Mouse (Mus musculus) limb, embryonic 12.5 days (tissue): Measurements from ENCODE around the gene Katnbl1. TPM values are rescaled to one million over a fixed set of nuclear protein-coding genes. Genes with fewer than 3 reads are reported as not detected.
A peak's percentile ranks its signal among the peaks of the same experiment; 100 is the strongest.

Experiments used
- ATAC-seq: fragments of 200-750 bp; cut with Nextera tagmentation; 2 replicates; pipeline ENCODE4 v1.8.0; 2017; ENCODE audit warnings: low read depth, moderate TSS enrichment; ENCODE audit not compliant: insufficient number of reproducible peaks, insufficient read depth, low FRiP score, low TSS enrichment
- H3K27ac ChIP-seq: fragments of 300-500 bp; sonication (generic); 2 replicates; pipeline ENCODE4 v1.5.1; 2016; ENCODE audit warnings: mild to moderate bottlenecking, moderate library complexity
- H3K27me3 ChIP-seq: fragments of 300-500 bp; sonication (generic); 2 replicates; pipeline ENCODE4 v1.6.1; 2016; ENCODE audit warnings: mild to moderate bottlenecking, moderate library complexity
- H3K36me3 ChIP-seq: fragments of 300-500 bp; sonication (generic); 2 replicates; pipeline ENCODE4 v1.6.1; 2016; ENCODE audit warnings: mild to moderate bottlenecking, moderate library complexity
- H3K4me1 ChIP-seq: fragments of 300-500 bp; sonication (generic); replicated peaks from 2 replicates; pipeline ENCODE4 v1.6.1; 2016
- H3K4me2 ChIP-seq: fragments of 300-500 bp; sonication (generic); 2 replicates; pipeline ENCODE4 v1.6.1; 2016; ENCODE audit warnings: mild to moderate bottlenecking, moderate library complexity
- H3K4me3 ChIP-seq: fragments of 300-500 bp; sonication (generic); replicated peaks from 2 replicates; pipeline ENCODE4 v1.5.1; 2016; ENCODE audit warnings: mild to moderate bottlenecking
- H3K9ac ChIP-seq: fragments of 300-500 bp; sonication (generic); replicated peaks from 2 replicates; pipeline ENCODE4 v1.6.1; 2016; ENCODE audit warnings: mild to moderate bottlenecking, moderate library complexity
- H3K9me3 ChIP-seq: fragments of 300-500 bp; sonication (generic); 2 replicates; pipeline ENCODE4 v1.6.1; 2016; ENCODE audit warnings: mild to moderate bottlenecking, moderate library complexity
- WGBS: fragments of 180-500 bp; shearing (Covaris S2); methylation state at CpG from one replicate; pipeline ENCODE4 v1.1.7; 2016; 5-methylcytosine and 5-hydroxymethylcytosine counted together
- polyA plus RNA-seq: library from polyadenylated mRNA; unstranded; fragments of >200 nt; fragmentation: Nextera tagmentation; extraction: Ambion mirVana; gene quantifications from 2 replicates; pipeline ENCODE4 v1.2.1, GENCODE M21; 2016

Gene Katnbl1
- polyA plus RNA-seq = 50.8 and 55.8 TPM in 2 replicates

DNA sequence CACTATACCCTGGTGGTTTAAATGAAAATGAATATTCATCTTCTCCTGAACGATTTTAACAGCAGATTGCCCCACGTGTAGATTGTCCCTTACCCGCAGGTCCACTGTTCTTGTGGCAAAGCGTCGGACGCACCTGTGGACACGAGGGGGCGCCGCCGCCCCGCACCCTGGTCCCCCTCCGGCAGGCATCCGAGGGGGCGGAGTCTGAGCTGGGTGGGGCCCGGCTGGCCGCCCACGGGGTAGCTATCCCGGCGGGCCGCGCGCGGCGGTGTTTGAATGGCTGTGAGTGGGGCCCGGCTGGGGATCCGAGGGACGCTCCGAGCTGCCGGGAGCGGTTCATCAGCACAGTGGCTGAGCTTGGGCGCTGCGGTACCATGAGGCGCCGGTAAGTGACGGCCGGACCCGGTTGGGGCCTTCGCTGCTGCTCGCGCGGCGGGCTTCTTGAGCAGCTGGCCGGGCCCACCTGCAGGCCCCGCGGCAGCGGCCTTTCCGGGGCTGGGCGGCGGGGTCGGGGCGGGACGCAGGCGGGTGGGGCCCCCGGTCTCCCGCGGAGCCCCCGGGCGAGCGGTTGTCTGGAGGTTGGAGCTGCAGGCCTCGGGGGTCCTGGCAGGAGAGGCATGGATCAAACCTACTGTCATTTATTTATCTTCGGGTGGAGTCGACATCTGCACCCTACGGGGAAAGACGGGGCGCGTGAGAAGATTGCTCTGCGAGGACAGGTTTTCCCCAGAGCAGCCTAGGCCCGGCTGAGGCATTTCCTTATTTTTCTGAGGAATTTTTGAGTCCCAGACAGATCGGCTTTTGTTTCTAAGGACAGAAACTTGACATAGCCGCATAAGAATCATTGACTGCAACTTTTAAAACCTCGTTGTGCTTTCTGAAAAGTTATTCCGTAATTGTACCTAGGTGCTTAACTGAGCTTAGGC lies at the start of gene Katnbl1:
TSS of gene Katnbl1 (plus strand) at position 239 of the 926 bp plus-strand sequence.
- Histone ChIP-seq H3K27me3 (0 out of 2 replicates have a peak, but pooled peaks cover 3% of the 10 kb centered on the region), H3K9ac (peak within 1 kb of the TSS; percentile 88), H3K4me3 (peak within 1 kb of the TSS; percentile 92), H3K4me2 (peak within 1 kb of the TSS; percentile 66), H3K36me3 (no peaks in the 10 kb centered on the region; the same call in 1 of the 2 replicates), H3K9me3 (no peaks in the 10 kb centered on the region), H3K27ac (peak within 1 kb of the TSS; percentile 92), H3K4me1 (peaks cover 11% of the 10 kb centered on the region)
- under 1% methylated on average over 72 of the region's 72 CpGs for WGBS
- peak; percentile 98 for ATAC-seq

DNA sequence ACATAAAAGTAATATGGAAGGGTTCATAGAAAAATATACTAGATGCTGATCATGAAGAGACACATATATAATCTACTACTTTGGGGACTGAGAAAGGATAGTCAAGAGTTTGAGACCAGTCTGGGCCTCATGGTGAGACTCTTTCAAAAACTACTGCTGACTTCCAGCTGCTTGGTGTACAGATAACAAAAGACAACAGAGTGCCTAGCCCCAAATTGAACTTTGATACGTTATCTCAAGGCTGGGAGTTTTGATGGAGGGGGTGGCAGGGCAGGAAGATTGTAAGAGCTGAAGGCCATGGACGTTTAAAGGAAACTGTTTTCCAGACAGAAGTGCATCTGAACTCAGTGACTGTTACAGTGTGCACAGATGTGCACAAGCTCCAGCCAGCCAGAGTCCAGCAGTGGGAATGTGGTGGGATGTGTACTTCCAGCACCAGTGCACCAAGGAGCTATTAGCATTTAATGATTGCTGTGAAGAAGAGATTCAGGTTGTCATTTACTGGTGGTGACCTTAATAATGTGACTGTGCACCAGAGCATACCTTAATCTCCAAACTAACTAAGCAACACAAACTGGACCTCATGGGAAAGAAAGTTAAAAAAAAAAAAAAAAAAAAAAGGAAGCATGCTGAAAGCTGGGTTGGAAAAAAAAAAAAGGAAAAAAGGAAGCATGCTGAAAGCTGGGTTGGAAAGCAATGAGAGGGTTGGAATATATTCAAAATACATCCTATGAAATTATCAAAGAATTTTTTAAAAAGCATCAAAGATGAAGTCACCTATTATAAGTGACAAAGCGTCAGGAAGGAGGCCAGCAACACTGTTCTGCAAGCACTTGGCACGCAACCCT lies 46.7 kb upstream of the Katnbl1 start:
- no peaks in the 10 kb centered on the region for H3K9me3 ChIP-seq
- no peak overlapping the region for H3K9ac ChIP-seq
- peaks cover 19% of the 10 kb centered on the region for H3K36me3 ChIP-seq
- no peak overlapping the region for H3K27ac ChIP-seq
- no peak overlapping the region for H3K4me3 ChIP-seq
- WGBS = 71% methylated on average over 4 of the region's 4 CpGs
- ATAC-seq = no peak
- H3K27me3 ChIP-seq = no peaks in the 10 kb centered on the region
- H3K4me1 ChIP-seq = no peaks in the 10 kb centered on the region
- no peak overlapping the region for H3K4me2 ChIP-seq

DNA sequence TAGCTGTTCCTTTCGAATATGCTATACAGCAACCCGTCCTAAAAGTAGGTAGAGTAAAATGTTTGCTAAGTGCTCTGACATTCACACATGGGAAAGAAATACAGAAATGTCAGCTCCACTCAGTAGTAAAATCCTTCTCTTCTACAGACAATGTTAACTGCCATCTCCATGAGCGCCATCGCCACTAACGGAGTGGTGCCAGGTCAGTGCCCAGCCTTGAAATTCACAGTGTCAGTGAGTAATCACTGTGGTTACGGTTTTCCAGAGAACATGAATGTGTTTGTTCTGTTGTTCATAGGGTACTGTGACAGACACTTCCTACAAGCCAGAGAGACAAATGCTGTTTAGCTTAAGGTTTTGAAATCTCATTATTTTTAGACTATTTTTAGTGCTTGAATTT lies 41.8 kb upstream of the Katnbl1 start:
- Histone ChIP-seq H3K27me3 (no peaks in the 10 kb centered on the region), H3K9ac (no peak overlapping the region), H3K36me3 (peaks cover 34% of the 10 kb centered on the region), H3K9me3 (no peaks in the 10 kb centered on the region), H3K4me2 (no peak overlapping the region), H3K27ac (no peak overlapping the region), H3K4me1 (no peaks in the 10 kb centered on the region), H3K4me3 (no peak overlapping the region)
- WGBS = 92% methylated on average over 6 of the region's 6 CpGs
- no peak for ATAC-seq

DNA sequence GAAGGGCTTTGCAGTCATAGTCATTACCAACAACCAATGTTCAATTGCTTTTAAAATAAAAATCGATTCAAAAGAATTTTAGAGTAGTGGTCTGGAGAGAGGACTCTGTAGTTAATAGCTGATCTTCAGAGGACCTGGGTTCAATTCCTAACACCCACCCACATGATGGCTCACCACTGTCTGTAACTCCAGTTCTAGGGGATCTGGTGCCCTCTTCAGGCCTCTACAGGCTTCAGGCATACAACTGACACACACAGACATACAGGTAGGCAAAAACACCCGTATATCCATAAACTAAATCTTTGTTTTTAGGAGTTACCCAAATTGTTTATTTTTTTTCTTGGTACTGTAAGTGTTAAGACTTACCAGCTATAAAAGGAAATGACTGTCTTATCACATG lies 39.3 kb upstream of the Katnbl1 start:
- whole genome bisulfite sequencing = 80% methylated on average over 2 of the region's 2 CpGs
- ATAC-seq = no peak
- H3K27ac ChIP-seq = no peak overlapping the region

DNA sequence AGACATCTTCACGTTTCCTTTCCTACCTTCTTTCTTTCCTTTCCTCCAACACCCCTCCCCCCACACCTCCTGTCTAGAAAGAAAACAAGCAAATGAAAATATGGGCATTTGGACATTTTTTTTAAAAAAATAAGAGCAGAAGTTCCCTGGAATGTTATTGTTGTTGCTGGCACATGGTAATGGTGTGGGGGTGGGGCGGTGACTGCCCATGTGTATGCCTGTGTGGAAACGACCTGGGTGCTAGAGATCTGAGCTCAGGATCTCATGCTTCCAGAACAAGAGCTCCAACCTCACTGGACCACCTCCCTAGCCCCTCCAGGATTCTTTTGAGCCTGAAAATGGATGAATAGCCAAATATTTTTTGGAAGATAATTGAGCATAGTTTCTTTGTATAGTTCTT lies 37.9 kb upstream of the Katnbl1 start:
- H3K36me3 ChIP-seq = peaks cover 30% of the 10 kb centered on the region
- no peaks in the 10 kb centered on the region for H3K9me3 ChIP-seq
- 66% methylated on average over 3 of the region's 3 CpGs for WGBS
- no peak overlapping the region for H3K9ac ChIP-seq
- H3K27me3 ChIP-seq = no peaks in the 10 kb centered on the region
- H3K4me3 ChIP-seq = no peak overlapping the region
- no peak overlapping the region for H3K4me2 ChIP-seq
- no peak for ATAC-seq
- no peak overlapping the region for H3K27ac ChIP-seq
- H3K4me1 ChIP-seq = no peaks in the 10 kb centered on the region

More for the DNA sequence above, 39.3 kb upstream of the Katnbl1 start:
- Histone ChIP-seq H3K4me3 (no peak overlapping the region), H3K9me3 (no peaks in the 10 kb centered on the region), H3K27me3 (no peaks in the 10 kb centered on the region), H3K36me3 (peaks cover 30% of the 10 kb centered on the region), H3K9ac (no peak overlapping the region), H3K4me1 (no peaks in the 10 kb centered on the region), H3K4me2 (no peak overlapping the region)

DNA sequence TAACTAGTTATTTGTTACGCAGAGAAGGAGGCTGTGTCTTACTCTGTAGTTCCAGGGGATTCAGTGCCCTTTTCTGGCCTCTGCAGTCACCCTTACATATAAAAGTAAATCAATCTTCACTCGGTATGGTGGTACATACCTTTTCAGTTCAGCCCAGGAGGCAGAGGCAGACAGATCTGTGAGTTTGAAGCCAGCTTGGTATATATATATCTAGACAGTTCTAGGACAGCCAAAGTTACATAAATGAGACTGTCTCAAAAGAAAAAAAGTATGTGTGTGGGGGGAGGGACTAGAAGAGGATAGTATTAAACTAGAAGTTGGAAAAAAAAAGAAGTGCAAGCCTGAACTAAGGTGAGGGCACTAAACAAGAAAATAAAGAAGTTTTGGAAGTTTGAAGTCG lies 30.8 kb upstream of the Katnbl1 start:
- ATAC-seq = no peak

DNA sequence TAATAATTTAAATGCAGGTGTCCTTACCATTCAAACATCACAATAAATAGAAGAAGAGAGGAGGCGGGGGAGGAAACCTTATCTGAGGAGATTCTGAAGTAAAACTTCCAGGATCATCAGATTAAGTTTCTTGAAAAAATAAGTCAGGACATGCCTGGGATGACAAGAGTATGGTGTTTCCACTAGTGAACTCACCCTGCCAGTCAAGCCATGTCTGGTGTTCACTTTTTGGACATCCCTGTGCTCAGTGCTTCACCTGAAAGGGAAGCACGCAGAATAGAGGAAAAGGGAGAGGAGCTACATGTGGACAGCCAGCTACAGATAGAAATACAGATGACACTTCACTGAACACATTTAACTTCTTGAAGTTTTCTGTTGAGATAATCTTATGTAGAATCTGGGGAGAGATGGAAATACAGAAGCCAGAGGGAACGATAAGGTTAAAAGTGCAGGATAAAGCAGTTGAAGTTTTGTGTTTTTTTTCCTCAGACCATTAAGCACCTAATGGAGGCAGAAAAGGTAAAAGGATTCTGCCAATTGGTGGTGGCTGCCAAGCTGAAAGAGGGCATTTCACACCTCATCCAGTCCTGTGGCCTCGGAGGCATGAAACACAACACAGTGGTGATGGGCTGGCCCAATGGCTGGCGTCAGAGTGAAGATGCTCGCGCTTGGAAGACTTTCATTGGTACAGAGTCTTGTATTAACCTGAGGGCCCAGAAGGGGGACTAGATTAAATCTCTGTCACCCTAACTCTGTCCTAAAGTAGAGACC lies 25.1 kb upstream of the Katnbl1 start:
- no peak overlapping the region for H3K4me2 ChIP-seq
- WGBS = 87% methylated on average over 7 of the region's 7 CpGs

More for the DNA sequence above, 30.8 kb upstream of the Katnbl1 start:
- Histone ChIP-seq H3K4me3 (no peak overlapping the region), H3K4me1 (no peaks in the 10 kb centered on the region), H3K36me3 (peaks cover 35% of the 10 kb centered on the region), H3K27ac (no peak overlapping the region), H3K9ac (no peak overlapping the region), H3K27me3 (no peaks in the 10 kb centered on the region), H3K9me3 (no peaks in the 10 kb centered on the region), H3K4me2 (no peak overlapping the region)
- 84% methylated on average over 3 of the region's 3 CpGs for WGBS

DNA sequence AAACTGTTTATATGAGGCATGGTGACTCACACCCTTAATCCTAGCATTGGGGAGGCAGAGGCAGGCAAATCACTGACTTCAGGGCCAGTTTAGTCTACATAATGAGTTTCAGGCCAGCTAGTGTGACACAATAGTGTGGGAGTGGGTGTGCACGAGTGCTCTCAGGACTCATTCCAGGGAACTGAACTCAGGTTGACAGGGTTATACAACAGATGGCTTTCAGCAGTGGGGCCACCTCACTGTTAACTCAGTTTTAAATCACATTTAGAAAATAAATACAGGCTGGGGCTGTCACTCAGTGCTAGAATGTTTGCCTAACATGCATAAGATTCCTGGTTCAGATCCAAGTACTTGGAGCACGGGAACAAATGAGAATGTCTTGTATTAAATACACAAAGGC lies 19.4 kb upstream of the Katnbl1 start:
- 89% methylated on average over 2 of the region's 2 CpGs for WGBS
- no peak overlapping the region for H3K4me2 ChIP-seq

More for the DNA sequence above, 25.1 kb upstream of the Katnbl1 start:
- no peak for ATAC-seq
- Histone ChIP-seq H3K9me3 (no peaks in the 10 kb centered on the region), H3K36me3 (peaks cover 63% of the 10 kb centered on the region), H3K27me3 (no peaks in the 10 kb centered on the region), H3K27ac (no peak overlapping the region), H3K9ac (no peak overlapping the region), H3K4me3 (no peak overlapping the region), H3K4me1 (no peaks in the 10 kb centered on the region)

DNA sequence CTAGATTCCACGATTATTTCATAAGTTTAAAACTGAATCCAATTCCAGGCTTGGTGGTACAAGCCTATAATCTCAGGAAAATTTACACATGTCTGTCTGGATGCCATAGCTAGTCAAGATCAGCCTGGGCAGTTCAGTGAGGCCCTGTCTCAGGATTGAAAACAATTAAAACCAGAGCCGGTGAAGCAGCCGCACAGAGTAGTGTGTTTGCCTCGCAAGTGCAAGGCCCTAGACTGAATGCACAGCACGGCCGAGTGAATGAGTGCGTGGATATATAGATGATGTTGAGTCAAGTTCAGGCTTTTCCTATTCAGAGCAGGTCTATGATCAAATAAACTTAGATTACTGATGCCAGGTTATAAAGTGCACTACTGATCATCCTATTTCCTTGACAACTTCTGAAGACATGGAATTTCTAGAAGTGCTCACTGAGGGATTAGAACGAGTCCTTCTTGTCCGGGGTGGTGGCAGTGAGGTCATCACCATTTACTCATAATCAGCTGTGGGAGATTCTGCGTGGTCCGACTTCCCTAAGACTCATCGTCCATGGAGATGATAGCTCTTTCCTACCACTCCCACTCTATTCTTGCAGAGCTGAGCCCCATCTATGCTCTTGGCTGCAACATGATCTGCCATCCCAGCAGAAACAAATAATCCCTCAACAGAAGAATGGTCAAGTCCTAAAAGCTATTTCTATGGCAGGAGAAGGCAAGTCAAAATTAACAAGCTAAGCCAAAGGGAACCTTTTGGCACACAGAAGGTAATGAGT lies 18.8 kb upstream of the Katnbl1 start:
- 93% methylated on average over 12 of the region's 12 CpGs for WGBS
- no peak overlapping the region for H3K27ac ChIP-seq
- no peak for ATAC-seq

More for the DNA sequence above, 19.4 kb upstream of the Katnbl1 start:
- H3K27me3 ChIP-seq = no peaks in the 10 kb centered on the region
- H3K4me3 ChIP-seq = no peak overlapping the region
- H3K4me1 ChIP-seq = no peaks in the 10 kb centered on the region
- peaks cover 86% of the 10 kb centered on the region for H3K36me3 ChIP-seq
- H3K9ac ChIP-seq = no peak overlapping the region
- no peaks in the 10 kb centered on the region for H3K9me3 ChIP-seq
- no peak for ATAC-seq
- H3K27ac ChIP-seq = no peak overlapping the region

DNA sequence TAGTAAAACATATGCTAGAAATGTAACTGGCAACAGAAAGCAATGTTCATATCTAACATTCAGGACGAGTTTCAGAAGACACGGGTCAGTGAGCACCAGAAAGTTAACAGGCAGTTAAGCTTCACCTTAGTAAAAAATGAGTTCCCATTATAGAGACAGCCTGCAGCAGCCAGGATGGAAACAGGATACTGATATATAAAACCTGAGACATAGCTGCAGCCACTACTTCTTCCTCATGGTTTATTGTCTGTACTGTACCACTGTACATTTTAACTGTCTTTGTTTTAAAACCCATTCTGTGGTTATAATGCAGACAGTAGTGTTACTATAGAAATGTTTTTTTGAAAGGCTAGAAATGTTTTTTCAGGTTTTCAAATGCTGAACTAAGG lies 18.2 kb upstream of the Katnbl1 start:
- H3K27me3 ChIP-seq = no peaks in the 10 kb centered on the region
- H3K9ac ChIP-seq = no peak overlapping the region
- peaks cover 88% of the 10 kb centered on the region for H3K36me3 ChIP-seq
- ATAC-seq = no peak
- no peaks in the 10 kb centered on the region for H3K4me1 ChIP-seq
- H3K9me3 ChIP-seq = no peaks in the 10 kb centered on the region
- WGBS = 90% methylated on average over 2 of the region's 2 CpGs
- no peak overlapping the region for H3K4me3 ChIP-seq
- no peak overlapping the region for H3K27ac ChIP-seq
- H3K4me2 ChIP-seq = no peak overlapping the region

More for the DNA sequence above, 18.8 kb upstream of the Katnbl1 start:
- Histone ChIP-seq H3K9me3 (no peaks in the 10 kb centered on the region), H3K4me3 (no peak overlapping the region), H3K4me2 (no peak overlapping the region), H3K4me1 (no peaks in the 10 kb centered on the region), H3K36me3 (peaks cover 92% of the 10 kb centered on the region), H3K27me3 (no peaks in the 10 kb centered on the region), H3K9ac (no peak overlapping the region)
